Mouse (Mus musculus) bone marrow macrophage, adult 2 months (primary cell): ENCODE results near the gene Hes7.

Experiments used
- CTCF ChIP-seq: IDR thresholded peaks from 2 replicates; pipeline ENCODE4 v1.5.1; 2012; ENCODE audit warnings: low read depth, mild to moderate bottlenecking, low read length, moderate library complexity
- POLR2A ChIP-seq: IDR thresholded peaks from 2 replicates; pipeline ENCODE4 v1.6.1; 2012; ENCODE audit warnings: mild to moderate bottlenecking, low read depth, low read length, borderline replicate concordance

DNA sequence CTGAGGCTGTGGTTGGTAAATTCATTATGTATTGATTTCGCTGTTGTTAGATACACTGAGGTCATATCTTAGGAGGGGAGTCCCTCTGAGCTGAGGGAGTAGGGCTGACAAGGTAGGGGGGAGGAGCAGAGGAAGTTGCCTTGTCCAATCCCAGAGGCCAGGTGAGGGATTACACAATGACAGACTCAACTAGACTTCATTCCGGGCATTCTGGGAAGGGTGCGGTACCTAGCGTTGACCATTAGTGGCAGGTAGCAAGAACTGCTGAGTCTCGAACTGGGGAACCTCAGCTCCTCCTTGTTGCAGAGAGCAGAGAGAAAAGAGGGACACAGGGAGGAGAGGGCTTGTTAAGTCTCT, 13.3 kb downstream of the Hes7 start:
- TF ChIP-seq CTCF (no peak), POLR2A (no peak)
